Mouse (Mus musculus): ENCODE results near the gene B020031M17Rik. TPM values are rescaled to one million over a fixed set of nuclear protein-coding genes. Genes with fewer than 3 reads are reported as not detected.
"Not testable (repeated sequence)": the region's sequence is repeated elsewhere in the genome, so short reads cannot be mapped to it uniquely, and the experiment has no call there.

B020031M17Rik gene
- polyA plus RNA-seq, 1 experiment from 2014 or later, result 0.62 TPM

DNA sequence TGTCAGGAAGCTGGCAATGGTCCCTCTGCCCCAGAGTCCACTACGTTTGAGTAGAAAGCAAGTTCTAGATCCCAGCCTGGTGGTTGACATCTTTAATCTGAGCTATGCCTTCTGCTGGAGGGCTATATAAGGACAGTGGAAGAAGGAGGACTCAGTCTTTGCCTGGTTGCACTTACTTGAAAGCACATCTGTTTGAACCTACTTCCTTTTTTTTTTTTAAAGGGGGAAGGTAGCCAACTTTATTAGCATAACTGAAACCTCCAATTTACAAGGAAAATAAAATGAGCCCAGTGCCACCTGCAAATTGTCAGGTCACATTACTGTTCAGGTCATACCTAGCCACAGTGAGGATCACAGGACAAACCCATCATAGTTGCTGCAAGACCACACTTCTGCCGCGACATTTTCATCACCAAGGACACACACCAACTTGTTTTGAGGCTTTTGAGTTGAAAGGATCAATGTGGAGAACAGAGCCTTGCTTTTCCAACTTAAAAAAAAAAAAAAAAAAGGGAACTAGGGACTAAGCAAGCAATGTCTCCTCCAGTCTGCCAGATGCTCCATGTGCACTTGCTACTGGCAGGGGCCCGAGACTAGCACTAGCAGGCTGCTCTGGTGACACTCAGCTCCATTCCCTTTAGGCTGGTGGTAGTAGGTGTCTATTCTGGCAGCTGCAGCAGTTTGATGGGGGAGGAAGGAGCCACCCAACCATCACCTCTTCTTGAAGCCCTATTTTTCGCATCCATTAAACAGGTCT, 33.5 kb downstream of the B020031M17Rik start:
- H3K27me3 ChIP-seq; ATAC-seq; DNase-seq (ENCODE audit: low read depth, low spot score); in situ Hi-C loops (cut with MboI; ENCODE audit: low pct_unique_long_range_greater_than_20kb); CTCF ChIA-PET; POLR2A ChIA-PET: not testable (repeated sequence)

DNA sequence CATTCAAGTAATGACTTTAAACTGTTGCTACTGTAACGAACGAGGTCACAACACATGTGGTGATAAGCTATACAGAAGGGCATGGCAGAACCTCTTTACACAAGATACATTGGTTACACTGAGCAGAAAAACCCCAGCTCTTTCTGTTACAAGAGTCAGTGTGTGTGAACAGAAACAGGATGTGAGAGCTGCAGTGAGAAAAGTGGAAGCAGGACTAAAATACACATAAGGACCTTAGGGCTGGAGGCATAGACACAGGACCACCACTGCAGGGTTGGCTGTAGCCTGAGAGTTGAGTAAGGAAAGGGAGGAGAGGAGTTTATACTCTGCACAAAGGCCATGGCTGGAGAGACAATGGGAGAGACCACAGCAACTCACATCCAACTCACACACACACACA, 34.2 kb downstream of the B020031M17Rik start:
- in situ Hi-C loops (cut with MboI; ENCODE audit: low pct_unique_long_range_greater_than_20kb); ATAC-seq; CTCF ChIA-PET; H3K27me3 ChIP-seq; DNase-seq (ENCODE audit: low read depth, low spot score); POLR2A ChIA-PET: not testable (repeated sequence)

Other genes with a start within 250 kb of the B020031M17Rik start
- gene Nim1k, start 194.9 kb downstream of the B020031M17Rik start, polyA plus RNA-seq (2021), result 2.9 TPM
- 33.8 TPM for gene Zfp131, start 159.9 kb downstream of the B020031M17Rik start, polyA plus RNA-seq (2021)
- gene AF067063, start 120.6 kb downstream of the B020031M17Rik start, polyA plus RNA-seq (2021), result not detected
- not detected for gene D13Ertd608e, start 114.8 kb downstream of the B020031M17Rik start, polyA plus RNA-seq (2021)
- gene Tcstv1, start 56.0 kb downstream of the B020031M17Rik start, polyA plus RNA-seq (2021), result not detected
- gene Gm21761, start 21.5 kb downstream of the B020031M17Rik start, polyA plus RNA-seq (2021), result 0.24 TPM
- not detected for gene Gm36079, start 76.2 kb upstream of the B020031M17Rik start, polyA plus RNA-seq (2021)
- 0.30 TPM for gene Gm21188, start 101.4 kb upstream of the B020031M17Rik start, polyA plus RNA-seq (2021)
- gene Gm20767, start 189.4 kb upstream of the B020031M17Rik start, polyA plus RNA-seq (2021), result 0.27 TPM
- not detected for gene Gm21818, start 221.6 kb upstream of the B020031M17Rik start, polyA plus RNA-seq (2021)